Mouse (Mus musculus) erythroblast, adult 5-6 weeks (primary cell): ENCODE measurements around the gene Agbl1. TPM values are rescaled to one million over a fixed set of nuclear protein-coding genes. Genes with fewer than 3 reads are reported as not detected.

Experiments used
- ATAC-seq: replicated peaks from 2 replicates; pipeline ENCODE4 v1.8.0; 2016; ENCODE audit warnings: moderate number of reproducible peaks, mild to moderate bottlenecking, moderate TSS enrichment, inconsistent platforms; ENCODE audit not compliant: poor library complexity, low FRiP score, severe bottlenecking
- total RNA-seq, 2 experiments: library from RNA; stranded (forward) in 1 of 2; stranded (reverse) in 1 of 2; fragments of 150-400 nt in 1 of 2; fragments of 200-764, 138-1000 nt in 1 of 2; gene quantifications; 2 replicates each; pipeline versions ENCODE4 v1.2.3 to v1.2.4; 2015 to 2017; ENCODE audit warnings: low replicate concordance in 2 of 2

Agbl1 gene
- total RNA-seq, 2 experiments from 2014 or later = not detected

DNA sequence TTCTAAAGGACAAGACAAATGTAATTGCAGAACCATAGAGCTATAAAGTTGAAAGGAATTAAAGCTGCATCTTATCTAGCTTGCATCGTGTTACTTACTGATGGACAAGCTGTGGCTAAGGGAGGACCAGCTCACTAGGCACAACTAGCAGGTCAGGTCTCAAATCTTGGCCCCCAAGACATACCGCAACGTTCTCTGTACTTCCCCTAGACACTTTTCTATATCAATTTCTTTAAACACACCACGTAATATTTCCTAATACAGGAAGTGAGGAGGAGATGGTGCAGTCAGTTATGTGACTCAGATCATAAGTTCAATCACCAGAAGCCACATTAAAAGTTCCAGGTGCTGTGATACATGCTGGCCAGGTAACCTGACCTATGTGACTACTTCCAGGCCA, 919.1 kb downstream of the Agbl1 start:
- ATAC-seq = no peak

DNA sequence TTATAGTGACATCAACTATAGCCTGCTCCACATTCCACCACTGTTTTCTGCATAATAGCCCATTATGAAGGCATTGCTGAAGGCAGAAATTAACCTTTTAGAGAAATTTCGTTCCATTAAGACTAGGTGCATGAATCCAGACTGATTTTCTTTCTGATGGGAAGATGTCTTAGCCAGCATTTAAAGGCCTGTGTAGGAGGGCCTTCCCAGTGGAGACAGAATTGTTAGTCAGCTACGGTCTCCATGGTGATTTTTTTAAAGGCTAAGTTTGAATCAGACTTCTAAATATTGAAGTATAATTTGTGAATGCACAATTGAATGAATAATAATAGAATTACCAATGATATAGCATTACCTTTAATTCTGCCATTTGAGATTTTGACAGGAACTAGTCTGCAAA, 920.2 kb downstream of the Agbl1 start:
- no peak for ATAC-seq

DNA sequence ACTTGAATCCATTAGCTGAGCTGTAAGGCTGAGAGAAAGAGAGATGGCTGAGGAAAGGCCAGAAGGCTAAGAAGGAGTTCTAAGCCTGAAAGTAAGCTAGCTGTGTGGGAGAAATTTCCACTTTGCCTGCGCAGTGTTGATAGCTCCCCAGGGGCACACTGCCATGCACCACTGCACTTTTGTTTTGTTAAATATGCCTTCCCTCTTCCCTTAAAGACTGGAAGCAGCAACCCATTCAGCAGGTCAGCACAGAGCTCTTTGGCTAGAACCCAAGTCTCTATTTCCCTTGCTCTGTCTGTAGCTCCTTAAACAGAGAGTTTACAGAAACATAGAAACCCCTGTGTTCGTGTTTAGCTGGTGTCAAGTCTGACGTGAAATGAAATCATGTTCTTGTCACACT, 922.7 kb downstream of the Agbl1 start:
- ATAC-seq = no peak

DNA sequence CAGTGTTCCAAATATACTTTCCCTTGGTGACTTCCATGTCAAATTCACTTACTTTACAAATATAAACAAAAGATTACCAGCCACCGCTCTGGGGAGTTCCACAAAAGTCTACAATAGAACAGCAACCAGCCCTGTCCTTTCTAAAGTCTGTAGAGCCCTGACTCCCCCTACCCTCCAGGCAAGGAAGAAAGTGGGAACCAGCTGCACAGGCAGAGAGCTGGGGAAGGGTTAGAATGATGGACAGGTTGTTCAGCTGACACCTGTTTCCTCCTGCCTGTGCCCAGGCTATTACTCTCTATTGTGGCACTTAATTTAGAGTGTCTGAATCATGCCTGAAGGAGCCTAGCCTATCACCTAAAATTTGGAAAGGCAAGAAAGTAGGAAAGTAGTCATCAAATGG, 923.2 kb downstream of the Agbl1 start:
- ATAC-seq = no peak

DNA sequence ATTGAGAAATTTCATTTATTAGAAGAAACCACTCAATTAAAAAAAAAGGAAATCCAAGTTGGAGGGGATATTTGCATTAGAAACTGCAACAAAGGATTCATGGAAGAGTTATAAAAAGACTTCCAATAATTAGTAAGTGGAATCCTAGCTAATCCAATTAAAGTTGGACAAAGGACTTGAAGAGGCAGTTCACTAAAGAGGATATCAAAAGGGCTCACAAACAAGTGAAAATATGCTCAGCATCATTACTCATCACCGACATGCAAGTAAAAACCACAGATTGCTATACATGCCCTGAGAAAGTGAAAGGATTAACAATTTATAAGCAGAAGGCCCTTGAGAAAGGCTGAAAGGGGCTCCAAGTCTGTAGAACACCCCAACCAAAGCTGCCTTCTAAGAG, 935.2 kb downstream of the Agbl1 start:
- no peak for ATAC-seq
